Mouse (Mus musculus) cerebellum, adult (tissue): ENCODE results near the gene Vmn1r223.
"Not testable (repeated sequence)": the region's sequence is repeated elsewhere in the genome, so short reads cannot be mapped to it uniquely, and the experiment has no call there.

Experiments used
- ATAC-seq: cut with Nextera tagmentation; 2 replicates; pipeline ENCODE4 v1.9.2; 2017; ENCODE audit warnings: mild to moderate bottlenecking, moderate library complexity, mixed read lengths; ENCODE audit not compliant: insufficient number of reproducible peaks, low FRiP score, low TSS enrichment

Gene Vmn1r223

GRCm38 (mm10) chr13:23246834-23247233 lies at the start of gene Vmn1r223:
Gene Vmn1r223 (plus strand): TSS chr13:23247134.
- not testable (repeated sequence) for ATAC-seq

GRCm38 (mm10) chr13:23203885-23204284 lies 43.0 kb upstream of the Vmn1r223 start:
- ATAC-seq, result not testable (repeated sequence)

- not testable (repeated sequence) for ATAC-seq
These were observed 33.1 kb upstream of the Vmn1r223 start, which contains the start of gene Vmn1r221 for GRCm38 (mm10) chr13:23213827-23214226. Gene Vmn1r221 (plus strand): TSS chr13:23214127.

GRCm38 (mm10) chr13:23235847-23236246 lies 11.1 kb upstream of the Vmn1r223 start, which contains the start of gene Vmn1r222:
Gene Vmn1r222 (minus strand): TSS chr13:23235947.
- ATAC-seq, result not testable (repeated sequence)

- no peak for ATAC-seq
These were observed 11.7 kb downstream of the Vmn1r223 start for GRCm38 (mm10) chr13:23258546-23259048.

- not testable (repeated sequence) for ATAC-seq
These were observed 21.7 kb downstream of the Vmn1r223 start for GRCm38 (mm10) chr13:23268606-23269005.

- not testable (repeated sequence) for ATAC-seq
These were observed 22.2 kb downstream of the Vmn1r223 start for GRCm38 (mm10) chr13:23269127-23269526.

GRCm38 (mm10) chr13:23269681-23270080 lies 22.7 kb downstream of the Vmn1r223 start:
- no peak for ATAC-seq

- ATAC-seq, result no peak
These were observed 23.6 kb downstream of the Vmn1r223 start for GRCm38 (mm10) chr13:23270321-23271101.

GRCm38 (mm10) chr13:23279576-23279975 lies 32.6 kb downstream of the Vmn1r223 start:
- no peak for ATAC-seq

GRCm38 (mm10) chr13:23279992-23280391 lies 33.1 kb downstream of the Vmn1r223 start:
- ATAC-seq, result no peak

GRCm38 (mm10) chr13:23285191-23285920 lies 38.4 kb downstream of the Vmn1r223 start:
- ATAC-seq, result no peak

- ATAC-seq, result no peak
These were observed 39.2 kb downstream of the Vmn1r223 start for GRCm38 (mm10) chr13:23285921-23286720.

GRCm38 (mm10) chr13:23286721-23287362 lies 39.9 kb downstream of the Vmn1r223 start:
- ATAC-seq, result no peak

GRCm38 (mm10) chr13:23297737-23298136 lies 50.8 kb downstream of the Vmn1r223 start:
- ATAC-seq, result no peak

- ATAC-seq, result no peak
These were observed 51.7 kb downstream of the Vmn1r223 start for GRCm38 (mm10) chr13:23298445-23299232.

- no peak for ATAC-seq
These were observed 52.5 kb downstream of the Vmn1r223 start for GRCm38 (mm10) chr13:23299276-23299998.

- no peak for ATAC-seq
These were observed 53.0 kb downstream of the Vmn1r223 start for GRCm38 (mm10) chr13:23299999-23300341.
